In the genomic region with DNA sequence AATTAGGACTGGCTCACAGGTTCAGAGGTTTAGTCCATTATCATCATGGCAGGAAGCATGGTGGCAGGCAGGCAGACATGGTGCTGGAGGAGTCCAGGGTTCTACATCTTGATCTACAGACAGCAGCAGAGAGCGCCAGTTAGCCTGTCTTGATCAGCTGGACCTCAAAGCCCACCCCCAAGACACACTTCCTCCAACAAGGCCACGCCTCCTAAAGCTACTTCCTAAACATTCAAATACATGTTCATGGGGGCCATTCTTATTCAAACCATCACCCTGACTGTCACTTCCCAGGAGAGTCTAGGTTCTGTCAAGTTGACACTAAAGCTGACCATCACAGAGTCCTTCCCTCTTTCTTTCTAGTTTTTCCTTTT, we compare ENCODE assay signal across 37 mouse cellular contexts. TPM values are rescaled to one million over a fixed set of nuclear protein-coding genes. Genes with fewer than 3 reads are reported as not detected.
A peak's percentile ranks its signal among the peaks of the same experiment; 100 is the strongest.
DNase-seq lines count a peak whose midpoint lies in the region; ATAC-seq and TF ChIP-seq lines count a peak whose summit lies in the region.
"Had no signal": no experiment of that assay in that cellular context is flagged by ENCODE, and none has a peak within 500 bp of the region (broad histone marks: within the 10 kb centered on the region; RNA-seq: fewer than 3 reads in every experiment).

No protein-coding gene starts in this region.

- no peak for TF ChIP-seq EP300 in MEL (IDR thresholded peaks at IDR 0.05; ENCODE audit: low read depth in 1 of 2, low read length in 2 of 2)

- ATAC-seq in granulocyte monocyte progenitor cell, adult 5-6 weeks (replicated peaks; ENCODE audit: poor library complexity, severe bottlenecking), result 0 out of 2 replicates have a peak, but pooled peaks have one; percentile 12
- ATAC-seq in hindbrain, embryonic 14.5 days (ENCODE audit: low FRiP score), result no peak
- ATAC-seq: CD4-positive, CD25-positive, alpha-beta regulatory T cell, adult 4 months; forebrain, embryonic 13.5 days; forebrain, embryonic 16.5 days; hindbrain, postnatal 0 days; inflammation-experienced regulatory T-cells, adult 6 months; intestine, embryonic 16.5 days had no signal

- intact Hi-C loops in heart, postnatal 10 days (cut with DNase I), result no loop called here

- no peak for TF ChIP-seq CTCF in MEL (IDR thresholded peaks at IDR 0.05 in 2 of 3, conservative IDR thresholded peaks at IDR 0.05 in 1 of 3; ENCODE audit: control insufficient read depth in 1 of 3, insufficient read depth in 1 of 3, low read depth in 2 of 3, low read length in 3 of 3, poor library complexity in 1 of 3, severe bottlenecking in 1 of 3)

- TF ChIP-seq RAD21 in MEL (IDR thresholded peaks at IDR 0.05; ENCODE audit: low read depth, low read length), result no peak

- no peak overlapping the region for H3K9ac ChIP-seq in MEL (ENCODE audit: control insufficient read depth, low read depth, low read length, poor library complexity, severe bottlenecking)
- no peak overlapping the region for H3K9ac ChIP-seq in hindbrain, embryonic 14.5 days
- H3K9ac ChIP-seq: forebrain, embryonic 13.5 days; hindbrain, embryonic 13.5 days had no signal

- peak; percentile 63 for DNase-seq in heart, embryonic 10.5 days (ENCODE audit: low spot score)
- DNase-seq in heart, postnatal 10 days, result no peak
- DNase-seq in MEL (ENCODE audit: low read depth, low spot score), result peak; percentile 44
- DNase-seq in right cerebral cortex, postnatal 10 days (ENCODE audit: low spot score in 2 of 2), result no peak
- no peak for DNase-seq in adrenal gland, adult 2 months
- DNase-seq in hindbrain, embryonic 14.5 days (ENCODE audit: low spot score), result no peak
- DNase-seq: adrenal gland, adult 8-10 months; adrenal gland, postnatal 25 days; cerebellum, adult 11-12 months; cerebellum, adult 8-10 months; cerebellum, postnatal 10 days; cerebellum, postnatal 36 days; embryo, embryonic 11 days; gastrocnemius, postnatal 10 days; gastrocnemius, postnatal 36 days; heart, adult 18-20 months; heart, postnatal 36 days; kidney, adult 18-20 months had no signal

- no peak overlapping the region for H3K27ac ChIP-seq in heart, embryonic 10.5 days
- H3K27ac ChIP-seq in MEL (ENCODE audit: control insufficient read depth, low read depth, low read length), result no peak overlapping the region
- H3K27ac ChIP-seq in hindbrain, embryonic 14.5 days, result no peak overlapping the region
- H3K27ac ChIP-seq: forebrain, embryonic 10.5 days; forebrain, embryonic 13.5 days; hindbrain, embryonic 10.5 days; hindbrain, embryonic 13.5 days; hindbrain, postnatal 0 days had no signal

- H3K36me3 ChIP-seq in heart, embryonic 10.5 days, result no peaks in the 10 kb centered on the region
- H3K36me3 ChIP-seq in MEL (ENCODE audit: control insufficient read depth in 1 of 2, insufficient read depth in 2 of 2, low read length in 2 of 2), result no peaks in the 10 kb centered on the region
- H3K36me3 ChIP-seq in hindbrain, embryonic 14.5 days (replicated peaks; ENCODE audit: control insufficient read depth, insufficient read depth), result no peaks in the 10 kb centered on the region
- H3K36me3 ChIP-seq: forebrain, embryonic 10.5 days; hindbrain, embryonic 13.5 days had no signal

- no peak for TF ChIP-seq POLR2A in MEL (IDR thresholded peaks at IDR 0.05; ENCODE audit: control insufficient read depth in 1 of 2, insufficient read depth in 1 of 2, low read depth in 1 of 2, low read length in 2 of 2, poor library complexity in 1 of 2)

- H3K4me2 ChIP-seq in hindbrain, embryonic 14.5 days (replicated peaks), result no peak overlapping the region
- H3K4me2 ChIP-seq: forebrain, embryonic 13.5 days; heart, embryonic 11.5 days; hindbrain, embryonic 13.5 days had no signal

- no peaks in the 10 kb centered on the region for H3K4me1 ChIP-seq in heart, embryonic 10.5 days
- H3K4me1 ChIP-seq in MEL (ENCODE audit: control insufficient read depth in 1 of 2, insufficient read depth in 2 of 2, low read length in 2 of 2), result no peaks in the 10 kb centered on the region
- no peaks in the 10 kb centered on the region for H3K4me1 ChIP-seq in hindbrain, embryonic 14.5 days (replicated peaks; ENCODE audit: control insufficient read depth, insufficient read depth, low read length)
- H3K4me1 ChIP-seq: forebrain, embryonic 10.5 days; forebrain, embryonic 13.5 days; hindbrain, embryonic 10.5 days; hindbrain, embryonic 13.5 days had no signal

- no peak overlapping the region for H3K4me3 ChIP-seq in heart, embryonic 10.5 days
- no peak overlapping the region for H3K4me3 ChIP-seq in MEL (ENCODE audit: control insufficient read depth in 1 of 2, insufficient read depth in 1 of 2, low read depth in 2 of 2, low read length in 2 of 2)
- no peak overlapping the region for H3K4me3 ChIP-seq in hindbrain, embryonic 14.5 days (replicated peaks; ENCODE audit: low read length)
- H3K4me3 ChIP-seq: forebrain, embryonic 10.5 days; forebrain, embryonic 13.5 days; hindbrain, embryonic 10.5 days; hindbrain, embryonic 13.5 days had no signal

- H3K27me3 ChIP-seq in heart, embryonic 10.5 days (ENCODE audit: insufficient read depth, poor library complexity, severe bottlenecking), result no peaks in the 10 kb centered on the region
- no peaks in the 10 kb centered on the region for H3K27me3 ChIP-seq in MEL (ENCODE audit: control insufficient read depth in 1 of 2, insufficient read depth in 2 of 2, low read length in 2 of 2)
- H3K27me3 ChIP-seq in hindbrain, embryonic 14.5 days (ENCODE audit: control insufficient read depth, insufficient read depth, low read length), result no peaks in the 10 kb centered on the region
- H3K27me3 ChIP-seq: forebrain, embryonic 13.5 days; hindbrain, embryonic 13.5 days had no signal

- H3K79me2 ChIP-seq in MEL (ENCODE audit: control insufficient read depth, insufficient read depth, low read length, poor library complexity), result no peaks in the 10 kb centered on the region

- H3K9me3 ChIP-seq in heart, embryonic 10.5 days, result no peaks in the 10 kb centered on the region
- H3K9me3 ChIP-seq in MEL (replicated peaks; ENCODE audit: insufficient read depth, low read length), result no peaks in the 10 kb centered on the region
- H3K9me3 ChIP-seq in hindbrain, embryonic 14.5 days (ENCODE audit: control insufficient read depth, low read length), result no peaks in the 10 kb centered on the region
- H3K9me3 ChIP-seq: forebrain, embryonic 10.5 days; forebrain, embryonic 13.5 days; G1E; hindbrain, embryonic 10.5 days; hindbrain, embryonic 13.5 days had no signal

- 76% methylated on average over 2 of the region's 2 CpGs for WGBS in heart, embryonic 10.5 days
- WGBS in hindbrain, embryonic 14.5 days, result 84% methylated on average over 2 of the region's 2 CpGs

TF ChIP-seq in MEL, 35 proteins besides CTCF, POLR2A, EP300 and RAD21:
- TF ChIP-seq MAX (IDR thresholded peaks at IDR 0.05; ENCODE audit: low read length), result no peak
- no peak for TF ChIP-seq CHD1 (IDR thresholded peaks at IDR 0.05; ENCODE audit: low read depth, low read length)
- TF ChIP-seq MAFK (IDR thresholded peaks at IDR 0.05; ENCODE audit: borderline replicate concordance, low read depth, low read length), result no peak
- TF ChIP-seq ZNF384 (IDR thresholded peaks at IDR 0.05; ENCODE audit: low read depth, low read length), result no peak
- no peak for TF ChIP-seq ETS1 (IDR thresholded peaks at IDR 0.05; ENCODE audit: low read depth, low read length)

RNA-seq across cellular contexts. Expression of gene Odaph, which starts 9.9 kb away (rescaled TPM):
- polyA plus RNA-seq in heart, embryonic 10.5 days (2016; fragmentation: Nextera tagmentation; extraction: Ambion mirVana), result not detected in 2 replicates
- total RNA-seq in heart, postnatal 10 days (2021), result not detected
- 0.27 TPM in 1 of 2 replicates, not detected in the other for total RNA-seq in MEL (2012; rRNA removed)
- under 1 TPM in 1 of 2 experiments, not detected in 1; 0.65 TPM for polyA plus RNA-seq in MEL (2012; ENCODE audit: insufficient read depth in 1 of 2, insufficient read length in 2 of 2, low read depth in 1 of 2, low replicate concordance in 2 of 2, missing spikeins in 1 of 2)
- total RNA-seq in granulocyte monocyte progenitor cell, adult 5-6 weeks (2014; fragmentation: Nextera tagmentation), result not detected in 2 replicates
- total RNA-seq in granulocyte monocyte progenitor cell, adult 5-6 weeks (2017), result not detected in 2 replicates
- not detected for total RNA-seq in adrenal gland, adult 2 months (2021)
- polyA plus RNA-seq in adrenal gland, adult 2 months (2012; rRNA removed), result not detected in 2 replicates
- 0.38 TPM in 1 of 2 replicates, not detected in the other for polyA plus RNA-seq in hindbrain, embryonic 14.5 days (2014; fragmentation: Nextera tagmentation; extraction: Ambion mirVana)
- total RNA-seq: adrenal gland, adult 8-10 months; adrenal gland, postnatal 25 days; gastrocnemius, postnatal 36 days; heart, adult 18-20 months; heart, postnatal 36 days; hindbrain, postnatal 0 days had no signal
- polyA plus RNA-seq: brain, embryonic 14.5 days; C2C12; CD4-positive, CD25-positive, alpha-beta regulatory T cell, adult 4 months; cortical plate, adult 2 months; embryonic facial prominence, embryonic 11.5 days; embryonic facial prominence, embryonic 14.5 days; forebrain, embryonic 10.5 days; forebrain, embryonic 13.5 days; forebrain, embryonic 16.5 days; G1E; heart, embryonic 11.5 days; heart, embryonic 14.5 days; heart, postnatal 0 days; hindbrain, embryonic 10.5 days; hindbrain, embryonic 13.5 days; inflammation-experienced regulatory T-cells, adult 6 months; intestine, embryonic 16.5 days had no signal

RNA-seq across cellular contexts. Expression of gene Rchy1, which starts 14.5 kb away (rescaled TPM):
- 56.7 and 60.1 TPM in 2 replicates for polyA plus RNA-seq in heart, embryonic 10.5 days (2016; fragmentation: Nextera tagmentation; extraction: Ambion mirVana)
- total RNA-seq in heart, postnatal 10 days (2021), result 10 to 100 TPM; 38.3 to 42.3 TPM
- 24.8 and 28.6 TPM in 2 replicates for total RNA-seq in MEL (2012; rRNA removed)
- polyA plus RNA-seq in MEL (2012; ENCODE audit: insufficient read depth in 1 of 2, insufficient read length in 2 of 2, low read depth in 1 of 2, low replicate concordance in 2 of 2, missing spikeins in 1 of 2), result 10 to 100 TPM; 26.9 to 74.4 TPM
- 36.8 and 37.6 TPM in 2 replicates for total RNA-seq in granulocyte monocyte progenitor cell, adult 5-6 weeks (2014; fragmentation: Nextera tagmentation)
- total RNA-seq in granulocyte monocyte progenitor cell, adult 5-6 weeks (2017), result 23.9 and 30.2 TPM in 2 replicates
- 10 to 100 TPM; 54.2 to 61.2 TPM for total RNA-seq in adrenal gland, adult 2 months (2021)
- polyA plus RNA-seq in adrenal gland, adult 2 months (2012; rRNA removed), result 10.8 and 11.5 TPM in 2 replicates
- 55.3 and 64.3 TPM in 2 replicates for polyA plus RNA-seq in hindbrain, embryonic 14.5 days (2014; fragmentation: Nextera tagmentation; extraction: Ambion mirVana)

Comparison
In these comparisons a context has a peak if more than half of its experiments do, and no peak if none do; other contexts are left out.
1. DNase-seq: peak in heart, embryonic 10.5 days (single experiment) and MEL (single experiment); none in heart, postnatal 10 days (0 of 2), right cerebral cortex, postnatal 10 days (0 of 2), adrenal gland, adult 2 months (single experiment) and hindbrain, embryonic 14.5 days (single experiment).